Mouse (Mus musculus) bone marrow, adult 2 months (tissue): ENCODE results near the gene Rasa2.

Experiments
- CTCF ChIP-seq: fragments of 200-500 bp; IDR thresholded peaks from 2 replicates; pipeline ENCODE4 v1.5.1; 2011; ENCODE audit warnings: low read length, control low read depth; ENCODE audit not compliant: control insufficient read depth, insufficient read depth
- POLR2A ChIP-seq: fragments of 200-500 bp; IDR thresholded peaks from 2 replicates; pipeline ENCODE4 v1.6.1; 2011; ENCODE audit warnings: low read depth, mild to moderate bottlenecking, control low read depth, low read length, borderline replicate concordance; ENCODE audit not compliant: control insufficient read depth

- TF ChIP-seq CTCF (no peak), POLR2A (no peak)
Measured at GRCm38 (mm10) chr9:96516806-96517205, 114.6 kb downstream of the Rasa2 start.
